ENCODE assay signal across 10 mouse cellular contexts in the genomic region with DNA sequence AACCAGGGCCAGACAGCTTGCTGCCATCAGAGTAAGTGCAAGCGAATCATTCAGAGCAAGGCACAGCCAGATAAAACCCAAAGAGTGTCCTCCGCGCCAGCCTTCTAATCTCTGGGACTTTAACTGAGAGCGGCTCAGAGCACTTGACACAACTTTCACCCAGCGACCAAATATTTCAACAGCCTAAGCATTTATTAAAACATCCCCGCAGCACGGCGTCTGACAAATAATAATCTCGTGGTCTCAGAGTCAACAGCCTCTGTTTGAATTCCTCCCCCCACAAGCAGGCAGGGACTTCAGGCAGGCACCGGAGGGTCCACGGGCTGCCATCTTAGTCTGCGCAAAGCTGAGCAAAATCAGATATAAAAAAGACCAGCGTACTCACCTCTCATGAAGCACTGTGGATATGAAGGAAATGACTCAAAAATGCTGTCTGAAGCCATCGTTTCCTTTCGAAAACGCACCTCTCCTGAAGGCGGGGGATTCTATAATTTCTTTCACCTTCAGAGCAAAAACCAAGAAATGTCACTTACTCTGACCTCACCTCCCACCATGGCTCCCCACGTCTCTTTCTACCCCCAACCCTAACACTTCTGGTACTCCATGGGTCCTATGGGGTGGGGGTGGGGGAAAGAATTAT. TPM values are rescaled to one million over a fixed set of nuclear protein-coding genes. Genes with fewer than 3 reads are reported as not detected.
A peak's percentile ranks its signal among the peaks of the same experiment; 100 is the strongest.
DNase-seq lines count a peak whose midpoint lies in the region; ATAC-seq and TF ChIP-seq lines count a peak whose summit lies in the region.
"Had no signal": no experiment of that assay in that cellular context is flagged by ENCODE, and none has a peak within 500 bp of the region (broad histone marks: within the 10 kb centered on the region; RNA-seq: fewer than 3 reads in every experiment).

No protein-coding gene starts in this region.

- peaks cover 12% of the 10 kb centered on the region for H3K4me1 ChIP-seq in heart, embryonic 16.5 days (ENCODE audit: control insufficient read depth, insufficient read depth, low read length)
- H3K4me1 ChIP-seq in heart, adult 2 months (ENCODE audit: control insufficient read depth, insufficient read depth, low read length), result no peaks in the 10 kb centered on the region; the same call in 1 of the 2 replicates
- peaks cover 58% of the 10 kb centered on the region for H3K4me1 ChIP-seq in liver, embryonic 12.5 days
- H3K4me1 ChIP-seq in hindbrain, embryonic 10.5 days (replicated peaks), result peaks cover 24% of the 10 kb centered on the region

- H3K4me2 ChIP-seq in heart, embryonic 16.5 days (ENCODE audit: low read depth, low read length), result 0 out of 2 replicates have a peak overlapping the region, but pooled peaks have one; percentile 23
- H3K4me2 ChIP-seq in liver, embryonic 12.5 days, result peak overlapping the region; percentile 79

- TF ChIP-seq CTCF in heart, adult 2 months (IDR thresholded peaks at IDR 0.05), result no peak

- no peak for ATAC-seq in heart, embryonic 16.5 days (replicated peaks; ENCODE audit: extremely low read depth, insufficient read depth, low FRiP score)
- ATAC-seq in liver, embryonic 12.5 days, result peak; percentile 54

- no peak for TF ChIP-seq POLR2A in heart, adult 2 months (IDR thresholded peaks at IDR 0.05; ENCODE audit: insufficient read depth, low read depth, low read length)

- no peak for TF ChIP-seq EP300 in heart, adult 2 months (IDR thresholded peaks at IDR 0.05; ENCODE audit: insufficient read depth, low read depth, low read length)

- H3K9me3 ChIP-seq in heart, embryonic 16.5 days (replicated peaks; ENCODE audit: control insufficient read depth, low read length), result no peaks in the 10 kb centered on the region
- no peaks in the 10 kb centered on the region for H3K9me3 ChIP-seq in liver, embryonic 12.5 days (replicated peaks)
- H3K9me3 ChIP-seq in hindbrain, embryonic 10.5 days, result no peaks in the 10 kb centered on the region

- no peaks in the 10 kb centered on the region for H3K36me3 ChIP-seq in heart, embryonic 16.5 days (ENCODE audit: control insufficient read depth, insufficient read depth)
- H3K36me3 ChIP-seq in heart, adult 2 months (ENCODE audit: control insufficient read depth, insufficient read depth, low read length), result no peaks in the 10 kb centered on the region
- peaks cover 10% of the 10 kb centered on the region for H3K36me3 ChIP-seq in liver, embryonic 12.5 days
- H3K36me3 ChIP-seq in hindbrain, embryonic 10.5 days, result no peaks in the 10 kb centered on the region

- H3K9ac ChIP-seq in heart, embryonic 16.5 days (ENCODE audit: low read length), result peak overlapping the region; percentile 47
- no peak overlapping the region for H3K9ac ChIP-seq in heart, adult 2 months (ENCODE audit: low read depth, low read length)
- peak overlapping the region; percentile 81 for H3K9ac ChIP-seq in liver, embryonic 12.5 days

- 52% methylated on average over 18 of the region's 18 CpGs for WGBS in heart, embryonic 16.5 days
- 62% methylated on average over 18 of the region's 18 CpGs for WGBS in heart, adult 2 months
- WGBS in liver, embryonic 12.5 days (ENCODE audit: insufficient replicate concordance), result 17% methylated on average over 18 of the region's 18 CpGs
- 91% methylated on average over 18 of the region's 18 CpGs for WGBS in hindbrain, embryonic 10.5 days

- no peaks in the 10 kb centered on the region for H3K79me2 ChIP-seq in heart, adult 2 months (replicated peaks; ENCODE audit: control insufficient read depth, insufficient read depth, low read length)

- intact Hi-C loops in heart, adult 2 months (cut with DNase I), result no loop called here

- H3K27me3 ChIP-seq in heart, embryonic 16.5 days (ENCODE audit: control insufficient read depth, insufficient read depth, low read length), result peaks cover 38% of the 10 kb centered on the region
- H3K27me3 ChIP-seq in heart, adult 2 months (ENCODE audit: control insufficient read depth, insufficient read depth, low read length), result no peaks in the 10 kb centered on the region
- no peaks in the 10 kb centered on the region; the same call in 1 of the 2 replicates for H3K27me3 ChIP-seq in liver, embryonic 12.5 days (replicated peaks)
- H3K27me3 ChIP-seq in hindbrain, embryonic 10.5 days (ENCODE audit: insufficient read depth, poor library complexity, severe bottlenecking), result peaks cover 5% of the 10 kb centered on the region; the same call in 1 of the 2 replicates

- H3K27ac ChIP-seq in heart, embryonic 16.5 days (ENCODE audit: low read length), result peak overlapping the region; percentile 32
- H3K27ac ChIP-seq in heart, adult 2 months, result no peak overlapping the region
- peak overlapping the region; percentile 95 for H3K27ac ChIP-seq in liver, embryonic 12.5 days
- no peak overlapping the region for H3K27ac ChIP-seq in hindbrain, embryonic 10.5 days

- peak overlapping the region; percentile 47 for H3K4me3 ChIP-seq in heart, embryonic 16.5 days (ENCODE audit: low read length)
- no peak overlapping the region for H3K4me3 ChIP-seq in heart, adult 2 months
- peak overlapping the region; percentile 70 for H3K4me3 ChIP-seq in liver, embryonic 12.5 days
- no peak overlapping the region for H3K4me3 ChIP-seq in hindbrain, embryonic 10.5 days

- no peak for DNase-seq in heart, adult 2 months
- DNase-seq in T-cell, adult 2 months (ENCODE audit: low spot score), result peak; percentile 61
- peak; percentile 59 to 75 for DNase-seq in spleen, postnatal 10 days (ENCODE audit: low spot score in 2 of 2)
- no peak for DNase-seq in adipocyte (ENCODE audit: low spot score)
- no peak for DNase-seq in embryo, embryonic 10.5 days (ENCODE audit: low spot score)
- no peak for DNase-seq in hindbrain, embryonic 10.5 days (ENCODE audit: low spot score)
- DNase-seq: adrenal gland, postnatal 25 days; gastrocnemius, postnatal 10 days had no signal

RNA-seq across cellular contexts. Expression of a gene that starts 0.6 kb away (rescaled TPM):
- 5.2 and 11.0 TPM in 2 replicates for polyA plus RNA-seq in heart, embryonic 16.5 days (2015; fragmentation: Nextera tagmentation; extraction: Ambion mirVana)
- total RNA-seq in heart, adult 2 months (2021), result 1 to 10 TPM; 1.8 to 2.1 TPM
- polyA plus RNA-seq in heart, adult 2 months (2012; rRNA removed), result 0.97 and 2.4 TPM in 2 replicates
- polyA plus RNA-seq in liver, embryonic 12.5 days (2016; fragmentation: Nextera tagmentation; extraction: Ambion mirVana), result 11.7 and 13.5 TPM in 2 replicates
- polyA plus RNA-seq in hindbrain, embryonic 10.5 days (2016; fragmentation: Nextera tagmentation; extraction: Ambion mirVana), result 1.6 and 2.2 TPM in 2 replicates

Comparison
In these comparisons a context has a peak if more than half of its experiments do, and no peak if none do; other contexts are left out.
1. H3K27ac ChIP-seq: peak in heart, embryonic 16.5 days (single experiment) and liver, embryonic 12.5 days (single experiment); none in heart, adult 2 months (single experiment) and hindbrain, embryonic 10.5 days (single experiment).
2. H3K4me3 ChIP-seq: peak in heart, embryonic 16.5 days (single experiment) and liver, embryonic 12.5 days (single experiment); none in heart, adult 2 months (single experiment) and hindbrain, embryonic 10.5 days (single experiment).
3. DNase-seq: peak in T-cell, adult 2 months (single experiment) and spleen, postnatal 10 days (2 of 2); none in heart, adult 2 months (0 of 2), adipocyte (single experiment), embryo, embryonic 10.5 days (single experiment) and hindbrain, embryonic 10.5 days (single experiment).